Mouse (Mus musculus) leukemia stem cell, adult 10-12 weeks (primary cell): ENCODE results near the gene Pold1. TPM values are rescaled to one million over a fixed set of nuclear protein-coding genes. Genes with fewer than 3 reads are reported as not detected.

ENCODE experiments used
- polyA plus RNA-seq: library from polyadenylated mRNA; stranded (reverse); fragments of >175 nt; gene quantifications from 2 replicates; pipeline ENCODE4 v1.2.3, GENCODE M21; 2012; ENCODE audit warnings: low replicate concordance

The Pold1 gene
- polyA plus RNA-seq: 279 and 341 TPM in 2 replicates

GRCm38 (mm10) chr7:44548497-44549087, at the start of gene Pold1:
Pold1 (minus strand) TSS chr7:44548849.

GRCm38 (mm10) chr7:44590402-44591347, 42.0 kb upstream of the Pold1 start, which contains the start of gene Kcnc3:
Kcnc3 (plus strand) TSS chr7:44590664.

GRCm38 (mm10) chr7:44572213-44572701, 23.6 kb upstream of the Pold1 start, which contains the start of gene Napsa:
Napsa (plus strand) TSS chr7:44572380.

GRCm38 (mm10) chr7:44553826-44554225, 5.2 kb upstream of the Pold1 start, which contains the start of gene Nr1h2:
Nr1h2 (minus strand) TSS chr7:44553951.

GRCm38 (mm10) chr7:44531946-44532732, 16.5 kb downstream of the Pold1 start, which contains the start of gene Spib:
Spib (minus strand) TSS chr7:44532071.

GRCm38 (mm10) chr7:44524502-44524901, 24.1 kb downstream of the Pold1 start, which contains the start of gene Mybpc2:
Mybpc2 (minus strand) TSS chr7:44524656.

GRCm38 (mm10) chr7:44495992-44496770, 52.5 kb downstream of the Pold1 start, which contains the start of the genes Emc10 and Fam71e1:
Emc10 (minus strand) TSS chr7:44496529.
Fam71e1 (plus strand) TSS chr7:44496581.

Other genes starting within 250 kb of the Pold1 start
- gene Clec11a, start 241.9 kb downstream of the Pold1 start, polyA plus RNA-seq: 0.48 and 0.55 TPM in 2 replicates
- gene Shank1, start 238.6 kb downstream of the Pold1 start, polyA plus RNA-seq: 10.4 and 21.0 TPM in 2 replicates
- 0.24 and 0.44 TPM in 2 replicates for gene Syt3, start 164.7 kb downstream of the Pold1 start, polyA plus RNA-seq
- gene 1700008O03Rik, start 163.0 kb downstream of the Pold1 start, polyA plus RNA-seq: 0.23 TPM in 1 of 2 replicates, not detected in the other
- not detected in 2 replicates for gene Lrrc4b, start 119.8 kb downstream of the Pold1 start, polyA plus RNA-seq
- 0.30 TPM in 1 of 2 replicates, not detected in the other for gene Aspdh, start 83.5 kb downstream of the Pold1 start, polyA plus RNA-seq
- gene Josd2, start 80.9 kb downstream of the Pold1 start, polyA plus RNA-seq: 650 and 1,462 TPM in 2 replicates
- gene Emc10, start 52.3 kb downstream of the Pold1 start, polyA plus RNA-seq: 406 and 427 TPM in 2 replicates
- 6.6 and 8.4 TPM in 2 replicates for gene Fam71e1, start 52.3 kb downstream of the Pold1 start, polyA plus RNA-seq
- 0.79 TPM in 1 of 2 replicates, not detected in the other for gene Mybpc2, start 24.2 kb downstream of the Pold1 start, polyA plus RNA-seq
- 161 and 223 TPM in 2 replicates for gene Spib, start 16.8 kb downstream of the Pold1 start, polyA plus RNA-seq
- gene Nr1h2, start 5.1 kb upstream of the Pold1 start, polyA plus RNA-seq: 345 and 359 TPM in 2 replicates
- gene Napsa, start 23.5 kb upstream of the Pold1 start, polyA plus RNA-seq: 13.3 and 28.4 TPM in 2 replicates
- 3.2 and 3.3 TPM in 2 replicates for gene Kcnc3, start 41.8 kb upstream of the Pold1 start, polyA plus RNA-seq
- 0.11 and 0.28 TPM in 2 replicates for gene Myh14, start 122.0 kb upstream of the Pold1 start, polyA plus RNA-seq
- not detected in 2 replicates for gene Izumo2, start 159.9 kb upstream of the Pold1 start, polyA plus RNA-seq
- 56.2 and 60.7 TPM in 2 replicates for gene Vrk3, start 199.6 kb upstream of the Pold1 start, polyA plus RNA-seq
- 0.19 TPM in 1 of 2 replicates, not detected in the other for gene Zfp473, start 202.2 kb upstream of the Pold1 start, polyA plus RNA-seq